Mouse (Mus musculus) heart, postnatal 10 days (tissue): Measurements from ENCODE around the gene Msi1. TPM values are rescaled to one million over a fixed set of nuclear protein-coding genes. Genes with fewer than 3 reads are reported as not detected.
"Not testable (repeated sequence)": the region's sequence is repeated elsewhere in the genome, so short reads cannot be mapped to it uniquely, and the experiment has no call there.

Experiments used
- DNase-seq, 2 experiments: peaks; one replicate each; pipeline ENCODE4 v3.0.0; 2021
- intact Hi-C: fragments of 180-260 bp; cut with DNase I; formaldehyde crosslinking; loops from one replicate; pipeline ENCODE4 v1.15.1; 2025
- total RNA-seq, 2 experiments: library from RNA; stranded (reverse); gene quantifications; 2 replicates each; pipeline ENCODE4 v1.2.3; 2021

Gene Msi1
- total RNA-seq, 2 experiments from 2014 or later = 3.1 to 4.3 TPM

GRCm38 (mm10) chr5:115487942-115488580 lies 58.7 kb downstream of the Msi1 start:
- no peak for DNase-seq
- intact Hi-C loops = no loop called here

- intact Hi-C loops = no loop called here
- DNase-seq = peak; percentile 88 to 90
Measured at GRCm38 (mm10) chr5:115488841-115489698, 59.7 kb downstream of the Msi1 start.

- intact Hi-C loops = no loop called here
- DNase-seq = peak; percentile 92 to 93
Measured at GRCm38 (mm10) chr5:115489699-115490637, 60.6 kb downstream of the Msi1 start.

DNA sequence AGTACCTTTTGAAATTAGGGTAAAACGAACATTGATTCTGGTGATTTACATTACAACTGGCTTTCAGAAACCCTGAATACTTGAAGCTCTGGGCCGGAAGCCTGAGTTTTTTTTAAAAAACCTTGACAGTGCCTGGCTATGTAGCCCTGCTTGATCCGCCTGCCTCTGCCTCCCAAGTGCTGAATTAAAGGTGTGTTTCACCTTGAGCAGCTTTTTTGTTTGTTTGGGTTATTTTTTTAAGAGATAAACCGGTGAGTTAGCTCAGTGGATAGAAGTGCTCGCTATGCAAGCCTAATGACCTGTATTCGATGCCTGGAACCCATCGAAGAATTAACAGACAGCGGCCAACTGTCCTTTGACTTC lies 61.2 kb downstream of the Msi1 start:
- intact Hi-C loops = no loop called here
- DNase-seq = no peak

GRCm38 (mm10) chr5:115491076-115491475 lies 61.7 kb downstream of the Msi1 start:
- peak in 1 of 2 experiments; percentile 15 for DNase-seq
- intact Hi-C loops = no loop called here

GRCm38 (mm10) chr5:115491771-115492322 lies 62.4 kb downstream of the Msi1 start:
- intact Hi-C loops = no loop called here
- peak; percentile 82 to 87 for DNase-seq

- intact Hi-C loops = no loop called here
- DNase-seq = peak in 1 of 2 experiments; percentile 34
Measured at GRCm38 (mm10) chr5:115492711-115493335, 63.4 kb downstream of the Msi1 start.

GRCm38 (mm10) chr5:115493441-115493840 lies 64.0 kb downstream of the Msi1 start:
- intact Hi-C loops = no loop called here
- peak in 1 of 2 experiments; percentile 18 for DNase-seq

DNA sequence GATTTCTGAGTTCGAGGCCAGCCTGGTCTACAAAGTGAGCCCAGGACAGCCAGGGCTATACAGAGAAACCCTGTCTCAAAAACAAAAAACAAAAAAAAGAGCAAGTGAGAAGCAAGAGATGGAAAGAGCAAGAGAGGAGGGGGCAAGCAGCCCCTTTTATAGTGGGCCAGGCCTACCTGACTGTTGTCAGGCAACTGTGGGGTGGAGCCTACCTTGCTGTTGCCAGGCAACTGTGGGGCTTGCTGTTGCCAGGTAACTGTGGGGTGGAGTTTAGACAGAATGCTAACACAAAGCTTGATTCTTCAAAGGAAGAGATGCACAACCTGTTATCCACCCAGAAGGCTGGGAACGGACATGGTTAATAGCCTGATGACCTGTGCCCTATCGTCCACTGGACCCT lies 66.2 kb downstream of the Msi1 start:
- DNase-seq = not testable (repeated sequence)

DNA sequence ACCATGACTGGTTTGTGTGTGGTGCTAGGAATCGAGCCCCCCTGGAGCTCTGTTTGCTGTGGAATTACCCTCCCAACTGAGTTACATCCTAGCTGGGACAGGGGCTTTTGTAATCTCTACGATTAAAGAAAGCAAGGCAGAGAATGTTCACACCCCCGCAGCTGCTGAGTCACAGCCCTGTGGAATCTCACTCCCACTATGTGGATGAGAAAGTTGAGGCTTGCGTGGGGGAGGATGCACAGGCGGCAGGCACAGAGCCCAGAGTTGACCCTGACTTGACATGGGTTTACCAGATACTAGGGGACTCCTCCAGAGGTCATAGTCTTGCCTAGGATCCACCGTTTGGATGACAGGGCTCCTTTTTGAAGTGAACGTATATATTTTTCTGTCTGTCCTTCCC lies 67.6 kb downstream of the Msi1 start:
- DNase-seq = no peak
- intact Hi-C loops = no loop called here

More for the DNA sequence above, 66.2 kb downstream of the Msi1 start:
- intact Hi-C loops = not testable (repeated sequence)

GRCm38 (mm10) chr5:115498307-115499240 lies 69.2 kb downstream of the Msi1 start:
- DNase-seq = no peak
- intact Hi-C loops = no loop called here

GRCm38 (mm10) chr5:115500383-115500935 lies 71.1 kb downstream of the Msi1 start:
- intact Hi-C loops = no loop called here
- DNase-seq = no peak

DNA sequence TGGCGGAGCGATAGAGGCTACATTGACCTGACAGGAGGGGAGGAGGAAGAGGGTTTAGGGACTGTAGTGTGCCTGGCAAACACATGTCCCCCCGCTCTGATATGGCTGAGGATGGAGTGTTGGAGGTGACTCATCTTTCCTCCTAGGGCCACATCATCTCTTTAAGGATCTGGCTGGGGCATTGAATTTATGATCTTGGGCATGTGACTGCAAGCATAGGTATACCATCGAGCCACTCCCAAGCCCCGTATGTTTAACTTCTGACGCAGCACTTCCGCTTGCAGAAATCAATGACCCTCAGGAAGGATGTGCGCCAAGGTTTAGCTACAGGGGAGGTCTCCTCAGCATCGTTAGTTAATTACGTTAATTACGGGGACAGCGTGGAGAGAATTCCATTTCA lies 73.6 kb downstream of the Msi1 start:
- intact Hi-C loops = no loop called here
- DNase-seq = no peak

Other genes with a start within 250 kb of the Msi1 start
- gene Cabp1, start 235.2 kb upstream of the Msi1 start, total RNA-seq = 1 to 10 TPM; 6.4 to 6.6 TPM
- gene Pop5, start 193.8 kb upstream of the Msi1 start, total RNA-seq = 10 to 100 TPM; 28.9 to 30.8 TPM
- 100 to 1,000 TPM; 296 to 317 TPM for gene Rnf10, start 156.7 kb upstream of the Msi1 start, total RNA-seq
- 100 to 1,000 TPM; 131 to 134 TPM for gene Coq5, start 149.9 kb upstream of the Msi1 start, total RNA-seq
- 100 to 1,000 TPM; 183 to 245 TPM for gene Dynll1, start 128.6 kb upstream of the Msi1 start, total RNA-seq
- gene Srsf9, start 102.4 kb upstream of the Msi1 start, total RNA-seq = 10 to 100 TPM; 35.5 to 39.1 TPM
- 10 to 100 TPM; 16.7 to 18.2 TPM for gene Gatc, start 88.4 kb upstream of the Msi1 start, total RNA-seq
- gene Triap1, start 88.4 kb upstream of the Msi1 start, total RNA-seq = 10 to 100 TPM; 23.2 to 24.3 TPM
- gene Cox6a1, start 80.6 kb upstream of the Msi1 start, total RNA-seq = 100 to 1,000 TPM; 464 to 577 TPM
- not detected for gene Pla2g1b, start 36.7 kb downstream of the Msi1 start, total RNA-seq
- gene Sirt4, start 55.1 kb downstream of the Msi1 start, total RNA-seq = 10 to 100 TPM; 14.3 to 20.2 TPM
- gene Pxn, start 77.1 kb downstream of the Msi1 start, total RNA-seq = 10 to 100 TPM; 58.9 to 64.7 TPM
- gene Rplp0, start 129.9 kb downstream of the Msi1 start, total RNA-seq = 100 to 1,000 TPM; 788 to 793 TPM
- gene Gcn1l1, start 135.7 kb downstream of the Msi1 start, total RNA-seq = 10 to 100 TPM; 47.2 to 51.7 TPM
- gene Rab35, start 202.3 kb downstream of the Msi1 start, total RNA-seq = 10 to 100 TPM; 51.0 to 52.2 TPM